Mouse (Mus musculus) heart, embryonic 14.5 days (tissue): ENCODE measurements around the gene Trappc3. TPM values are rescaled to one million over a fixed set of nuclear protein-coding genes. Genes with fewer than 3 reads are reported as not detected.

Experiments
- ATAC-seq: fragments of 200-750 bp; cut with Nextera tagmentation; 2 replicates; pipeline ENCODE4 v1.8.0; 2017; ENCODE audit warnings: low read depth, moderate TSS enrichment; ENCODE audit not compliant: insufficient number of reproducible peaks, insufficient read depth, low FRiP score
- H3K27ac ChIP-seq, 2 experiments: fragments of 200-500 bp in 1 of 2; fragments of 300-500 bp in 1 of 2; sonication (generic) in 1 of 2; replicated peaks in 1 of 2; 2 replicates each; pipeline ENCODE4 v1.5.1; 2012 to 2014; ENCODE audit warnings: low read depth in 2 of 2, low read length in 2 of 2, control low read depth in 1 of 2, mild to moderate bottlenecking in 1 of 2, mixed read lengths in 1 of 2; ENCODE audit not compliant: control insufficient read depth in 1 of 2, insufficient read depth in 1 of 2
- H3K27me3 ChIP-seq: fragments of 300-500 bp; sonication (generic); 2 replicates; pipeline ENCODE4 v1.6.1; 2014; ENCODE audit warnings: mild to moderate bottlenecking, low read length, control low read depth; ENCODE audit not compliant: control insufficient read depth, insufficient read depth
- H3K36me3 ChIP-seq: fragments of 300-500 bp; sonication (generic); 2 replicates; pipeline ENCODE4 v1.6.1; 2014; ENCODE audit warnings: mild to moderate bottlenecking, control low read depth, low read length, mixed read lengths; ENCODE audit not compliant: control insufficient read depth, insufficient read depth
- H3K4me1 ChIP-seq, 2 experiments: fragments of 200-500 bp in 1 of 2; fragments of 300-500 bp in 1 of 2; sonication (generic) in 1 of 2; 2 replicates each; pipeline ENCODE4 v1.6.1; 2012 to 2014; ENCODE audit warnings: low read length in 2 of 2, control low read depth in 1 of 2, mixed read lengths in 1 of 2; ENCODE audit not compliant: control insufficient read depth in 2 of 2, insufficient read depth in 2 of 2
- H3K4me2 ChIP-seq: fragments of 300-500 bp; sonication (generic); 2 replicates; pipeline ENCODE4 v1.6.1; 2014; ENCODE audit warnings: mild to moderate bottlenecking, low read length
- H3K4me3 ChIP-seq, 2 experiments: fragments of 200-500 bp in 1 of 2; fragments of 300-500 bp in 1 of 2; sonication (generic) in 1 of 2; 2 replicates each; pipeline ENCODE4 v1.5.1; 2012 to 2014; ENCODE audit warnings: low read length in 2 of 2, mild to moderate bottlenecking in 2 of 2, control low read depth in 1 of 2, low read depth in 1 of 2, moderate library complexity in 1 of 2; ENCODE audit not compliant: control insufficient read depth in 1 of 2, insufficient read depth in 1 of 2
- H3K9ac ChIP-seq: fragments of 300-500 bp; sonication (generic); 2 replicates; pipeline ENCODE4 v1.6.1; 2014; ENCODE audit warnings: mild to moderate bottlenecking, low read length
- H3K9me3 ChIP-seq: fragments of 300-500 bp; sonication (generic); 2 replicates; pipeline ENCODE4 v1.6.1; 2016; ENCODE audit warnings: low read length, control low read depth; ENCODE audit not compliant: control insufficient read depth
- WGBS: fragments of 180-500 bp; shearing (Covaris S2); extraction: QIAGEN DNeasy Blood & Tissue Kit; methylation state at CpG from one replicate; pipeline ENCODE4 v1.1.7; 2014; 5-methylcytosine and 5-hydroxymethylcytosine counted together
- polyA plus RNA-seq: library from polyadenylated mRNA; unstranded; fragments of >200 nt; fragmentation: Nextera tagmentation; extraction: Ambion mirVana; gene quantifications from 2 replicates; pipeline ENCODE4 v1.2.1, GENCODE M21; 2014

Gene Trappc3
- polyA plus RNA-seq, 1 experiment from 2014 or later, result 17.8 TPM

DNA sequence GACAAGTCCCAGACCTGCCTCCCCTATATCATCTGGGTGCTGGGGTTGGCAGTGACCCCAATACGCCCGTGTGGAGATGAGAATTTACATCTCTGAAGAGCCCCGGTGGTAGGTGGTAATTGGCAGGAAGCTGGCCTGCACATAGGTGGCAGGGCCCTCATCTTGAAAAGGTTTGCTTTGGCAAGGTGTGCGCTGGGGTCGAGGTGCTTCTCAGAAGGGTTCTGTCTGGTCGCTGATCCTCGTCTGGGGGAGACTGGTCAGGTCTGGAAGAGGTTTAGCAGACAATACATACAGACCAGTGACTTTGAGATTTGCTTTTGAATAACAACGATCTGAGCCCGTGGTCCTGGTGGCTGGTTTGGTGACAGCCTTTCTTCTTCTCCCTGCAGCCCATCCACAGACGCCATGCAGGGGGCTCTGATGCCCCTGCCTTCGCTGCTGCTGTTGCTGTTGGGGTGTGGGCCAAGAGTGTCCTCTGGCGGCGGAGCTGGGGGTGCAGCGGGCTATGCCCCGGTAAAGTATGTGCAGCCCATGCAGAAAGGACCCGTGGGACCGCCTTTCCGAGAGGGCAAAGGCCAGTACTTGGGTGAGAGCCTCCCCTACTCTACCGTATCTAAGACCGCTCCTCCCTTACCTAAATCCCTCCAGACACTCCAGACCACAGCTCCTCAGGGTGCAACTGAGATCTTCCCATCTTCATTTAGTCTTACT, 47.2 kb downstream of the Trappc3 start:
- Histone ChIP-seq H3K9me3 (peaks cover 5% of the 10 kb centered on the region; the same call in 1 of the 2 replicates), H3K4me2 (peak overlapping the region; percentile 56), H3K27ac (no peak overlapping the region), H3K9ac (peak overlapping the region; percentile 8; the same call in 1 of the 2 replicates), H3K27me3 (peaks cover 9% of the 10 kb centered on the region; the same call in 1 of the 2 replicates), H3K4me3 (no peak overlapping the region; a peak in 1 of 4 replicates), H3K36me3 (no peaks in the 10 kb centered on the region), H3K4me1 (peaks cover 2 to 6% of the 10 kb centered on the region in 2 experiments)
- 0 out of 2 replicates have a peak, but pooled peaks have one; percentile 5 for ATAC-seq
- 20% methylated on average over 20 of the region's 20 CpGs for WGBS

GRCm38 (mm10) chr4:126309922-126310309, 47.8 kb downstream of the Trappc3 start:
- 0 out of 2 replicates have a peak, but pooled peaks have one; percentile 24 for ATAC-seq
- Histone ChIP-seq H3K9me3 (peaks cover 5% of the 10 kb centered on the region; the same call in 1 of the 2 replicates), H3K27ac (no peak overlapping the region), H3K4me2 (peak overlapping the region; percentile 56), H3K9ac (no peak overlapping the region; the same call in 1 of the 2 replicates), H3K4me3 (no peak overlapping the region; a peak in 1 of 4 replicates), H3K36me3 (0 out of 2 replicates have a peak, but pooled peaks cover under 1% of the 10 kb centered on the region), H3K4me1 (peaks cover 2 to 6% of the 10 kb centered on the region in 2 experiments), H3K27me3 (peaks cover 9% of the 10 kb centered on the region; the same call in 1 of the 2 replicates)
- WGBS, result 0% methylated on average over 7 of the region's 7 CpGs

GRCm38 (mm10) chr4:126310344-126310743, 48.2 kb downstream of the Trappc3 start:
- Histone ChIP-seq H3K36me3 (peaks cover 4% of the 10 kb centered on the region), H3K9ac (no peak overlapping the region), H3K27me3 (peaks cover 9% of the 10 kb centered on the region; the same call in 1 of the 2 replicates), H3K27ac (no peak overlapping the region), H3K9me3 (peaks cover 5% of the 10 kb centered on the region; the same call in 1 of the 2 replicates), H3K4me2 (no peak overlapping the region), H3K4me3 (no peak overlapping the region), H3K4me1 (peaks cover 2 to 6% of the 10 kb centered on the region in 2 experiments)
- no peak for ATAC-seq
- 59% methylated on average over 7 of the region's 7 CpGs for WGBS

GRCm38 (mm10) chr4:126311566-126312200, 49.6 kb downstream of the Trappc3 start:
- no peaks in the 10 kb centered on the region for H3K9me3 ChIP-seq
- no peak overlapping the region for H3K27ac ChIP-seq
- H3K4me3 ChIP-seq, result no peak overlapping the region
- ATAC-seq, result no peak
- H3K27me3 ChIP-seq, result peaks cover 9% of the 10 kb centered on the region; the same call in 1 of the 2 replicates
- H3K36me3 ChIP-seq, result peaks cover 18% of the 10 kb centered on the region
- no peak overlapping the region for H3K4me2 ChIP-seq
- H3K4me1 ChIP-seq, result peaks cover 2 to 9% of the 10 kb centered on the region in 2 experiments
- H3K9ac ChIP-seq, result no peak overlapping the region
- 87% methylated on average over 16 of the region's 16 CpGs for WGBS

- WGBS, result 40% methylated on average over 5 of the region's 5 CpGs
- ATAC-seq, result no peak
- Histone ChIP-seq H3K9ac (no peak overlapping the region), H3K27me3 (peaks cover 9% of the 10 kb centered on the region; the same call in 1 of the 2 replicates), H3K36me3 (peaks cover 33% of the 10 kb centered on the region), H3K4me3 (no peak overlapping the region), H3K4me2 (no peak overlapping the region), H3K9me3 (no peaks in the 10 kb centered on the region), H3K4me1 (peaks cover 2 to 9% of the 10 kb centered on the region in 2 experiments), H3K27ac (peak overlapping the region in 1 of 2 experiments; percentile 41; a peak in 1 of 4 replicates)
Measured at GRCm38 (mm10) chr4:126313202-126313601, 51.1 kb downstream of the Trappc3 start.

DNA sequence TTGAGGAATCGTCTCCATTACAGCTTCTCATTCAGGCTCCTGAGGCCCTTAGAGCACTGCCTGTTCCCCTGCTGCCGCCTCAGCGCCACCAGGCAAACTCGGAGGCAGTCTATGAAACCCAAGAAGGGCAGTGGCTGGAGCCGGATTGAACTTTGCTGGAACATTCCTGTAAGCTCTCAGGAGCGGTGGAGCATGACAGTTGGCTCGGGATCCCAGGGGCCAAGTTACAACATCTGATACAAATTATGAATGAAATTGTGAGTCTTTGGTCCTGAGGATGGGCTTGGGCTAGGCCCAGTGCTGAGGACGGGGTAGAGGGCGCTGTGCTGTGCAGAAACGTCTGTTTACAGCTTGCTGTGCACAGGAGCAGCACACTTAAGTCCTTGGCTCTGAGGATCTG, 52.3 kb downstream of the Trappc3 start:
- WGBS, result 60% methylated on average over 10 of the region's 10 CpGs
- peaks cover 38% of the 10 kb centered on the region for H3K36me3 ChIP-seq
- no peaks in the 10 kb centered on the region; the same call in 1 of the 2 replicates for H3K27me3 ChIP-seq
- H3K4me3 ChIP-seq, result no peak overlapping the region
- ATAC-seq, result no peak
- no peak overlapping the region for H3K9ac ChIP-seq
- H3K27ac ChIP-seq, result no peak overlapping the region
- H3K9me3 ChIP-seq, result no peaks in the 10 kb centered on the region
- peaks cover 2 to 8% of the 10 kb centered on the region in 2 experiments for H3K4me1 ChIP-seq
- no peak overlapping the region for H3K4me2 ChIP-seq

GRCm38 (mm10) chr4:126315931-126316330, 53.8 kb downstream of the Trappc3 start:
- H3K27ac ChIP-seq, result no peak overlapping the region
- H3K27me3 ChIP-seq, result no peaks in the 10 kb centered on the region
- WGBS, result 25% methylated on average over 5 of the region's 5 CpGs
- H3K9me3 ChIP-seq, result no peaks in the 10 kb centered on the region
- H3K9ac ChIP-seq, result peak overlapping the region; percentile 11; the same call in 1 of the 2 replicates
- ATAC-seq, result 0 out of 2 replicates have a peak, but pooled peaks have one; percentile 41
- no peak overlapping the region for H3K4me2 ChIP-seq
- H3K36me3 ChIP-seq, result peaks cover 38% of the 10 kb centered on the region
- H3K4me3 ChIP-seq, result no peak overlapping the region
- H3K4me1 ChIP-seq, result peaks cover 5 to 13% of the 10 kb centered on the region in 2 experiments
